Mouse (Mus musculus): ENCODE results near the gene Higd1a. TPM values are rescaled to one million over a fixed set of nuclear protein-coding genes. Genes with fewer than 3 reads are reported as not detected.
A peak's percentile ranks its signal among the peaks of the same experiment; 100 is the strongest.

Gene Higd1a
- polyA plus RNA-seq, 1 experiment from 2014 or later: 144 TPM

- H3K27ac ChIP-seq: 0 out of 2 replicates have a peak overlapping the region, but pooled peaks have one; percentile 17
Observed at GRCm38 (mm10) chr9:121807947-121808346, 50.2 kb downstream of the Higd1a start.

GRCm38 (mm10) chr9:121807546-121807945, 50.6 kb downstream of the Higd1a start:
- WGBS: 71% methylated on average over 1 of the region's 1 CpGs
- no peaks in the 10 kb centered on the region for H3K36me3 ChIP-seq
- peaks cover 51% of the 10 kb centered on the region for H3K4me1 ChIP-seq
- H3K4me2 ChIP-seq (replicated peaks): no peak overlapping the region
- H3K9ac ChIP-seq: no peak overlapping the region
- no peak overlapping the region for H3K27ac ChIP-seq
- H3K9me3 ChIP-seq (replicated peaks): no peaks in the 10 kb centered on the region
- no peaks in the 10 kb centered on the region for H3K27me3 ChIP-seq
- no peak overlapping the region for H3K4me3 ChIP-seq
- ATAC-seq (ENCODE audit: low FRiP score): no peak

More at GRCm38 (mm10) chr9:121807947-121808346, 50.2 kb downstream of the Higd1a start:
- H3K4me2 ChIP-seq (replicated peaks): no peak overlapping the region
- H3K9ac ChIP-seq: no peak overlapping the region
- ATAC-seq (ENCODE audit: low FRiP score): no peak
- no peaks in the 10 kb centered on the region for H3K27me3 ChIP-seq
- H3K4me1 ChIP-seq: peaks cover 51% of the 10 kb centered on the region
- no peaks in the 10 kb centered on the region for H3K36me3 ChIP-seq
- WGBS: 56% methylated on average over 7 of the region's 7 CpGs
- H3K4me3 ChIP-seq: no peak overlapping the region
- H3K9me3 ChIP-seq (replicated peaks): no peaks in the 10 kb centered on the region

GRCm38 (mm10) chr9:121802747-121803146, 55.4 kb downstream of the Higd1a start:
- Histone ChIP-seq H3K27me3 (no peaks in the 10 kb centered on the region), H3K36me3 (no peaks in the 10 kb centered on the region), H3K4me1 (peaks cover 21% of the 10 kb centered on the region), H3K4me2 (replicated peaks) (no peak overlapping the region), H3K9me3 (replicated peaks) (no peaks in the 10 kb centered on the region), H3K4me3 (no peak overlapping the region), H3K9ac (no peak overlapping the region), H3K27ac (no peak overlapping the region)
- ATAC-seq (ENCODE audit: low FRiP score): no peak
- WGBS: 64% methylated on average over 7 of the region's 7 CpGs

DNA sequence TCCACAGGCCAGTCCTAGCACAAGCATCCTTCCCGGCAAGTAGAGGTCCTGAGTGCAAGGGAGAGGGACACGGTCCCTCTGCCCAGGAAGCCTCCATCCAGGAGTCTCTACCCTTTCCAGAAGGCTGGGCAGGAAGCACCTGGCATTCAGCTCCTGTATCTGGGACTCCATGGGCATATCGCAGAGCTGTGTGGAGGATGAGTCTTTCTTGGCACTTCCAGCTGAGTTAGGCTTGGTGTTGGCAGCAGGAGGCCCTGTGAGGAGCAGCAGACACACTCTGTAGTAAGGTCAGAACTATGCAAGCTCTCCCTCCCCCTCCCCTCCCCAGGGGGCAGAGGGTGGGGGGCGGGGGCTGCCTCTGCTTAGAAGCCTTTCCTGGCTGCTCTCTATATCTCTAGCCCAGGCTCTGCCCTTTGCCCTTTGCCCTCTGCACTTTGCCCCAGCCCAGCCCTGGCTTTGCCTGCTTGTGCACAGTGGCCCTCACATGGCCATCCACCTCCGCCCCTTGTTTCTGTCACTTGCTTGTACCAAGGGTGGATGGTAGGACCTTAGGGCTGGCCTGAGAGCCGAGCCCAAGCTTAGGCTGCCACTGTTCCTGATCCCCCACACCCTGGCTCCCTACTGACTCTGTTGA, 59.2 kb downstream of the Higd1a start:
- no peak overlapping the region for H3K4me2 ChIP-seq (replicated peaks)
- H3K27ac ChIP-seq: no peak overlapping the region
- no peaks in the 10 kb centered on the region for H3K9me3 ChIP-seq (replicated peaks)
- ATAC-seq (ENCODE audit: low FRiP score): no peak
- 33% methylated on average over 6 of the region's 6 CpGs for WGBS
- no peak overlapping the region for H3K9ac ChIP-seq
- no peak overlapping the region for H3K4me3 ChIP-seq
- no peaks in the 10 kb centered on the region for H3K27me3 ChIP-seq
- H3K4me1 ChIP-seq: peaks cover 14% of the 10 kb centered on the region; the same call in 1 of the 2 replicates
- H3K36me3 ChIP-seq: no peaks in the 10 kb centered on the region

Other genes with a start within 250 kb of the Higd1a start
- 0.33 TPM in 1 of 2 replicates, not detected in the other for gene Lyzl4, start 216.3 kb downstream of the Higd1a start, polyA plus RNA-seq (2016; fragmentation: Nextera tagmentation; extraction: Ambion mirVana)
- 0.44 and 0.66 TPM in 2 replicates for gene Vipr1, start 215.6 kb downstream of the Higd1a start, polyA plus RNA-seq (2016; fragmentation: Nextera tagmentation; extraction: Ambion mirVana)
- gene Sec22c, start 152.9 kb downstream of the Higd1a start, polyA plus RNA-seq (2016; fragmentation: Nextera tagmentation; extraction: Ambion mirVana): 25.9 and 28.7 TPM in 2 replicates
- 103 and 130 TPM in 2 replicates for gene Ss18l2, start 148.0 kb downstream of the Higd1a start, polyA plus RNA-seq (2016; fragmentation: Nextera tagmentation; extraction: Ambion mirVana)
- gene Nktr, start 139.2 kb downstream of the Higd1a start, polyA plus RNA-seq (2016; fragmentation: Nextera tagmentation; extraction: Ambion mirVana): 77.5 and 85.3 TPM in 2 replicates
- 11.6 and 12.4 TPM in 2 replicates for gene Zfp651, start 99.0 kb downstream of the Higd1a start, polyA plus RNA-seq (2016; fragmentation: Nextera tagmentation; extraction: Ambion mirVana)
- 0.48 and 2.7 TPM in 2 replicates for gene Klhl40, start 80.8 kb downstream of the Higd1a start, polyA plus RNA-seq (2016; fragmentation: Nextera tagmentation; extraction: Ambion mirVana)
- gene Hhatl, start 65.9 kb downstream of the Higd1a start, polyA plus RNA-seq (2016; fragmentation: Nextera tagmentation; extraction: Ambion mirVana): 0.13 and 0.15 TPM in 2 replicates
- 2.9 and 4.4 TPM in 2 replicates for gene Ccdc13, start 18.9 kb downstream of the Higd1a start, polyA plus RNA-seq (2016; fragmentation: Nextera tagmentation; extraction: Ambion mirVana)
- gene Ackr2, start 40.0 kb upstream of the Higd1a start, polyA plus RNA-seq (2016; fragmentation: Nextera tagmentation; extraction: Ambion mirVana): 1.2 and 1.3 TPM in 2 replicates
- gene Cyp8b1, start 57.9 kb upstream of the Higd1a start, polyA plus RNA-seq (2016; fragmentation: Nextera tagmentation; extraction: Ambion mirVana): not detected in 2 replicates
- gene Fam198a, start 92.6 kb upstream of the Higd1a start, polyA plus RNA-seq (2016; fragmentation: Nextera tagmentation; extraction: Ambion mirVana): 1.8 and 2.6 TPM in 2 replicates
- 14.7 and 17.3 TPM in 2 replicates for gene Pomgnt2, start 138.7 kb upstream of the Higd1a start, polyA plus RNA-seq (2016; fragmentation: Nextera tagmentation; extraction: Ambion mirVana)

All from hindbrain, embryonic 12.5 days (tissue).